Mouse (Mus musculus): ENCODE data around the gene Atp5j2. TPM values are rescaled to one million over a fixed set of nuclear protein-coding genes. Genes with fewer than 3 reads are reported as not detected.

Gene Atp5j2
- polyA plus RNA-seq, 1 experiment from 2014 or later, result 711 TPM

DNA sequence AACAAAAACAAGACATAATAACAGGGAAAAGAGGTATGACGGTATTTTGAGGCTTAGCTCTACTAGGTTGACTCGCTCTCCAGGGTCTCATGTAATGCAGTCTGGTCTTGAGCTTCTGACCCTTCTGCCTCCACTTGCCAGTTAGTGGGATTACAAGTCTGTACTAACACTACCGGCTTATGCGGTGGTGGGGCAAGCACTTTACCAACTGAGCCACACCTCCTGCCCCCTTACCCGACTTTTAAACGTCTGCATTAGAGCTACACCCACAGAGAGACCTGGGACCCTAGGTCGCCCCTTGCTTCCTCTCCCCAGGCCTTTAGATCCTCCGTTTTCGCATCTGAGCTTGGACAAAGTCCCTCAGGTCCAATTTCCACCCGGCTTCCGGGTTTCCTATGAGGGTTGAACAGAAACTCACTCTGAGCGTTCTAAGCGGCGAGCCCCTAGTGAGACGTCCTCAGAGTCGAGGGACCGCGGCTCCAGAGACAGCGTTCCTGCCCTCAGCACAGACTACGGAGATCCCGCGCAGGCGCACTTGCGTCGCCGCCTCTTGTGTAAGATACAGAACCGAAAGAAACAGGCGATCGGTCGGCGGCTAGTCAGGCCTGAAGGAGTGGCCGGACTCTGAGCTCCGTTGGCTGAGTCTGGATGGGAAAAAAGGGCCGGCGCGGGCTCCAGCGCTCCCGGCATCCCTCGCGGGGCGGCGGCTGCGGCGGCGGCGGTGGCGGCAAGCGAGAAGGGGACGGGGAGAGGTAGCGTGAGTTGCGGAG, 25.1 kb downstream of the Atp5j2 start, which contains the start of the genes Ptcd1 and Cpsf4:
Gene Ptcd1 (minus strand): TSS at position 573 of the 770 bp plus-strand sequence.
Gene Cpsf4 (plus strand): TSS at position 678 of the 770 bp plus-strand sequence.
- Histone ChIP-seq H3K27me3 (ENCODE audit: insufficient read depth, low read length) (no peaks in the 10 kb centered on the region), H3K36me3 (ENCODE audit: insufficient read depth, low read length) (0 out of 2 replicates have a peak, but pooled peaks cover 16% of the 10 kb centered on the region), H3K4me2 (ENCODE audit: low read length) (peak within 1 kb of the TSS; percentile 92), H3K9me3 (replicated peaks; ENCODE audit: low read length) (no peaks in the 10 kb centered on the region), H3K27ac (peak within 1 kb of the TSS; percentile 91), H3K9ac (ENCODE audit: low read depth, low read length) (peak within 1 kb of the TSS; percentile 96), H3K4me1 (replicated peaks; ENCODE audit: insufficient read depth, low read length) (peaks cover 12% of the 10 kb centered on the region), H3K4me3 (replicated peaks; ENCODE audit: low read depth, low read length) (peak within 1 kb of the TSS; percentile 83)
- peak; percentile 92 for ATAC-seq (replicated peaks; ENCODE audit: low FRiP score, low read depth)
- WGBS, result under 1% methylated on average over 48 of the region's 51 CpGs
- DNase-seq (ENCODE audit: low spot score), result peak; percentile 99
- TF ChIP-seq CTCF (IDR thresholded peaks at IDR 0.05; ENCODE audit: low read depth), result no peak

DNA sequence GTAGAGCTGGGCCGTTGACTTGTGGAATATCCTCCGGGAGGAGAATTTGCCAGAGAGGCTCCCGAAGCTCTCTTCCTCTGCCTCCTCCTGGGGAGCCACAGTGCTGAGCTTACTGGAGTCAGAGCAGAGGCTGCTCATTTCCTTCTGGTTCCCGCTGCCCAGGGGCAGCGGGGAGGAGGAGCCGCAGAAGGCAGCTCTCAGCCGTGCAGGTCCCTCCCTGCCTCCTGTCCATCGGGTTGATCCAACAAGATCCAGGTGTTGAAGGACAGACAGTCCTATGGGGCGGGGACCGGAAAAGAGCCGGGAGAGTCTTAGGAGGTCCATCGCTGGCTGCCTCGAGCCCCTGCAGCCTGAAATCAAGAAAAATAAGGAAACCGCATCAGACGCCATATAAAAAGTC, 26.7 kb downstream of the Atp5j2 start:
- DNase-seq (ENCODE audit: low spot score) (no peak), ATAC-seq (replicated peaks; ENCODE audit: low FRiP score, low read depth) (no peak)
- H3K4me3 ChIP-seq (replicated peaks; ENCODE audit: low read depth, low read length), result no peak overlapping the region
- H3K27me3 ChIP-seq (ENCODE audit: insufficient read depth, low read length), result no peaks in the 10 kb centered on the region
- H3K9ac ChIP-seq (ENCODE audit: low read depth, low read length), result no peak overlapping the region
- no peaks in the 10 kb centered on the region for H3K9me3 ChIP-seq (replicated peaks; ENCODE audit: low read length)
- H3K27ac ChIP-seq, result peak overlapping the region; percentile 5; the same call in 1 of the 2 replicates
- peaks cover 12% of the 10 kb centered on the region for H3K4me1 ChIP-seq (replicated peaks; ENCODE audit: insufficient read depth, low read length)
- 80% methylated on average over 15 of the region's 15 CpGs for WGBS
- 0 out of 2 replicates have a peak, but pooled peaks cover 19% of the 10 kb centered on the region for H3K36me3 ChIP-seq (ENCODE audit: insufficient read depth, low read length)
- TF ChIP-seq CTCF (IDR thresholded peaks at IDR 0.05; ENCODE audit: low read depth), result no peak
- H3K4me2 ChIP-seq (ENCODE audit: low read length), result no peak overlapping the region

DNA sequence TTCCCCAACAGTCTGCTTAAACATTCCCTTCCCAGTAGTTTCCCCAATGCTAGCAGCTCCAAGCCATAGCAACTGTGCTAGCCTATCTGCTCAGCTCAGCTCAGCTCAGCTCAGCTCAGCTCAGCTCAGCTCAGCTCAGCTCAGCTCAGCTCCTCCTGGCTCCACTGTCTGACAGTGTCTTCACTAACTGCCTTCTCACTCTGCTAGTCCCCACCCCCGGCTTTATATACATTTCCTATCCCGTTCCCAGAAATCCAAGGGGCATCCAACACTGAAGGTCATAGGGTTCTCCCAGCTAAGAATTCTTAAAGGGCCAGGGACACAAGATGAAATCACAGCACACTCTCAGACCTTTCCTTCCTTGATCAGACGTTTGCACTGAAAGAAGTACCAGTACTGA, 27.2 kb downstream of the Atp5j2 start:
- peaks cover 12% of the 10 kb centered on the region for H3K4me1 ChIP-seq (replicated peaks; ENCODE audit: insufficient read depth, low read length)
- H3K9ac ChIP-seq (ENCODE audit: low read depth, low read length), result no peak overlapping the region
- no peaks in the 10 kb centered on the region for H3K9me3 ChIP-seq (replicated peaks; ENCODE audit: low read length)
- peak overlapping the region; percentile 5; the same call in 1 of the 2 replicates for H3K4me2 ChIP-seq (ENCODE audit: low read length)
- H3K27me3 ChIP-seq (ENCODE audit: insufficient read depth, low read length), result no peaks in the 10 kb centered on the region
- WGBS, result 44% methylated on average over 3 of the region's 3 CpGs
- no peak overlapping the region for H3K4me3 ChIP-seq (replicated peaks; ENCODE audit: low read depth, low read length)
- 0 out of 2 replicates have a peak, but pooled peaks cover 21% of the 10 kb centered on the region for H3K36me3 ChIP-seq (ENCODE audit: insufficient read depth, low read length)
- peak overlapping the region; percentile 5; the same call in 1 of the 2 replicates for H3K27ac ChIP-seq
- DNase-seq (ENCODE audit: low spot score) (peak; percentile 40), ATAC-seq (replicated peaks; ENCODE audit: low FRiP score, low read depth) (no peak)
- TF ChIP-seq CTCF (IDR thresholded peaks at IDR 0.05; ENCODE audit: low read depth), result no peak

DNA sequence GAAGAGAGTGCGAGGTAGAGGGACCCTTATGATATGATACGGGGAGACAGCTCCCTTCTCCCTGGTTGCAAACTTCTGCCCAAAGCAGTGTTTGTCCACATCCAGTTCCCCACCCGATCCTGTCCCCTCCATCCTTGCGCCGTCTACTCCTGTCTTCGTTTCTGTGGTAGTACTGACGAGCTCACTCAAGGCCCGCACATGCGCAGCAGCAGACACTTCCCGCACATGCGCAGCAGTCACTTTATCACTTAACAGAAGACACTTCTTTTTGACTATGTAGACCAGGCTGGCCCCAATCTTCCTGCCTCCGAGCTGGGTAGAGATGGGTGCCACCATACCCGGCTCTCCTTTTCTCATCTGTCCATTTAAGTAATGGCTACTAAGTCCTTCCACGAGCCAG, 30.5 kb downstream of the Atp5j2 start:
- TF ChIP-seq CTCF (IDR thresholded peaks at IDR 0.05; ENCODE audit: low read depth), result no peak
- H3K9me3 ChIP-seq (replicated peaks; ENCODE audit: low read length), result no peaks in the 10 kb centered on the region
- no peak overlapping the region for H3K9ac ChIP-seq (ENCODE audit: low read depth, low read length)
- peaks cover 5% of the 10 kb centered on the region; the same call in 1 of the 2 replicates for H3K4me1 ChIP-seq (replicated peaks; ENCODE audit: insufficient read depth, low read length)
- DNase-seq (ENCODE audit: low spot score), result no peak
- no peak overlapping the region for H3K27ac ChIP-seq
- H3K4me2 ChIP-seq (ENCODE audit: low read length), result no peak overlapping the region
- H3K4me3 ChIP-seq (replicated peaks; ENCODE audit: low read depth, low read length), result no peak overlapping the region
- no peaks in the 10 kb centered on the region for H3K27me3 ChIP-seq (ENCODE audit: insufficient read depth, low read length)
- peaks cover 40% of the 10 kb centered on the region; the same call in 1 of the 2 replicates for H3K36me3 ChIP-seq (ENCODE audit: insufficient read depth, low read length)
- WGBS, result 96% methylated on average over 14 of the region's 14 CpGs
- ATAC-seq (replicated peaks; ENCODE audit: low FRiP score, low read depth), result no peak

DNA sequence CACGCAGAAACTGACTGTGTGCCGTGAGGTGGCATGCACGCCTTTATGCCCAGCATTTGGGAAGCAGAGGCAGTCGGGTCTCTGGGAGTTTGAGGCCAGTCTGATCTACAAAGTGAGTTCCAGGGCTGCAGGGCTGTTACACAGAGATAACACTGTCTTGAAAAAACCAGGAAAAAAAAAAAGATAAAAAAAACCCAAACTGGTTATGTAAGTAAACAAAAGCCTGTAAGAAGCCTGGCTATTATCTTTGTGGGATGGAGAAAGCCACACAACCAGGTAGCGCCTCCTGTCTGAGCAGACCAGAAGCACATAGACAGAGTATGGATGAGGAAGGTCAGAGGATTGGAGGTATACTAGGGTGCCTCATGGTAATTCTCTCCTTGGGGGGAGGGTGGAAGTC, 39.2 kb downstream of the Atp5j2 start:
- H3K4me3 ChIP-seq (replicated peaks; ENCODE audit: low read depth, low read length), result no peak overlapping the region
- no peak for DNase-seq (ENCODE audit: low spot score)
- no peak overlapping the region for H3K27ac ChIP-seq
- H3K36me3 ChIP-seq (ENCODE audit: insufficient read depth, low read length), result peaks cover 72% of the 10 kb centered on the region
- no peak overlapping the region for H3K4me2 ChIP-seq (ENCODE audit: low read length)
- TF ChIP-seq CTCF (IDR thresholded peaks at IDR 0.05; ENCODE audit: low read depth), result no peak
- H3K9me3 ChIP-seq (replicated peaks; ENCODE audit: low read length), result no peaks in the 10 kb centered on the region
- H3K9ac ChIP-seq (ENCODE audit: low read depth, low read length), result no peak overlapping the region
- no peak for ATAC-seq (replicated peaks; ENCODE audit: low FRiP score, low read depth)
- H3K27me3 ChIP-seq (ENCODE audit: insufficient read depth, low read length), result no peaks in the 10 kb centered on the region
- 94% methylated on average over 5 of the region's 5 CpGs for WGBS
- H3K4me1 ChIP-seq (replicated peaks; ENCODE audit: insufficient read depth, low read length), result no peaks in the 10 kb centered on the region

DNA sequence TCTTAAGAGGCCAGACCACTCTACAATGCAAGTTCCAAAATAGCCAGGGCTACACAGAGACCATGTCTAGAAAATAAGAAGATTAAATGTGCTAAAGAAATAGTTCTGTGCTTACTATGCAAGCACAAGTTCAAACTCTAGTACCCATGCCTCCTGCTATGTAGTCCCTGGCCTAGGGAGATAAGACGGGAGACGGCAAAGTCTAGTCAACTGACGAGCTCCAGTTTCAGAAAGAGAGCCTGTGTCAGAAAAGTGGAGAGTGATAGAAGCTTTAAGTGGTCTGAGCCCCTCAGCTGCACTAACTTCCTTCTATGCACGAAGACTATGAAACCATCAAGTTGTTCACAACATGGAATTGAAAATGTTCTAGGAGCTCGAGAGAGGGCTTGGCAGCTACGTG, 42.6 kb downstream of the Atp5j2 start:
- WGBS, result 92% methylated on average over 6 of the region's 6 CpGs
- no peak for TF ChIP-seq CTCF (IDR thresholded peaks at IDR 0.05; ENCODE audit: low read depth)
- no peaks in the 10 kb centered on the region for H3K9me3 ChIP-seq (replicated peaks; ENCODE audit: low read length)
- H3K9ac ChIP-seq (ENCODE audit: low read depth, low read length), result no peak overlapping the region
- peaks cover 87% of the 10 kb centered on the region for H3K36me3 ChIP-seq (ENCODE audit: insufficient read depth, low read length)
- ATAC-seq (replicated peaks; ENCODE audit: low FRiP score, low read depth) (no peak), DNase-seq (ENCODE audit: low spot score) (no peak)
- no peak overlapping the region for H3K27ac ChIP-seq
- no peak overlapping the region for H3K4me2 ChIP-seq (ENCODE audit: low read length)
- no peak overlapping the region for H3K4me3 ChIP-seq (replicated peaks; ENCODE audit: low read depth, low read length)
- no peaks in the 10 kb centered on the region for H3K4me1 ChIP-seq (replicated peaks; ENCODE audit: insufficient read depth, low read length)
- no peaks in the 10 kb centered on the region for H3K27me3 ChIP-seq (ENCODE audit: insufficient read depth, low read length)
